Mouse (Mus musculus): Measurements from ENCODE around the gene Plscr5. TPM values are rescaled to one million over a fixed set of nuclear protein-coding genes. Genes with fewer than 3 reads are reported as not detected.
"Not testable (repeated sequence)": the region's sequence is repeated elsewhere in the genome, so short reads cannot be mapped to it uniquely, and the experiment has no call there.

Plscr5 gene
- polyA plus RNA-seq (2016; fragmentation: Nextera tagmentation; extraction: Ambion mirVana): not detected in 2 replicates

DNA sequence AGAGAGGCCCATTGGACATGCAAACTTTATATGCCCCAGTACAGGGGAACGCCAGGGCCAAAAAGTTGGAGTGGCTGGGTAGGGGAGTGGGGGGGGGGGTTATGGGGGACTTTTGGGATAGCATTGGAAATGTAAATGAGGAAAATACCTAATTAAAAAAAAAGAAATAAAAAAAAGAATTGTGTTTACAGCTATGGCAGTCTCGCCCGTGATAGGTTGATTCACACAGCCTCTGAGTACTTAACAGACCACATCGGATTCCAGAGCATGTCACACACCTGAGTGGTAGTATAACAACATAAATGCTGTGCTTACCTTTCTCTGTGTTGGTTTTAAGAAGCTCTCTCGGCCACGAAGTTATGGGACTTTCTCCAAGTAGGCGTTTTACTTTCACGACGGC, at the start of gene Plscr5:
Plscr5 (plus strand) TSS at position 301 of the 400 bp plus-strand sequence.
- ATAC-seq (ENCODE audit: insufficient number of reproducible peaks, low FRiP score); H3K4me3 ChIP-seq: not testable (repeated sequence)
- 62% methylated on average over 9 of the region's 9 CpGs for whole genome bisulfite sequencing

DNA sequence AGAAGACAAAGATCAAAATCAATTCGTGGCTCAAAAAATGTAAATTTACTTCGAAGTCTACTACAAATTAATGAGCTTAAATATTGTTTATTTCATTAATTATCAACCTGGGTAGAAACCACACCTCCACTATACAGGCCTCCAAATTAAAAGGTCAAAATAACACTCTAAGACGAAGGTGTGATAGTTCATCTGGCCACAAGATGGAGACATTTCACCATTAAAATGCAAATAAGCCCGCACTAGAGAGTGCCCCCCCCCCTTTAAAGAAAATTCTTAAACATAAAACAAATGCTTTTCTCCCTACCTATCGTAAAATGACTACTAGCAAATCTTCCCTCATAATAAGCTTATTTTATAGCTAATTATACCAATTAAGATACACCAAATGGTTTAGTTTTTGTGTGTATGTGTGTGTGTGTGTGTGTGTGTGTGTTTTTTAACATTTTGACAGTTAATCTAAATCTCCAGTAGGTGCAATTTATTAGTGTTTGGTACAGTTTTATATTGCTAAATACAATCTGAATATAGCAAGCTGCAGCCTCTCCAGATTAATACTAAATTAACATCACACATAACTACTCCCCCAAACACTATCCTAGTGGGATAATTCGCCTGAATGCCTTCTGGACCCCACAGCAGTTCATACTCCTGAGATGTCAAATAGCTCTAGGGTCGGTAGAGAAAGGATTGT, 45.0 kb upstream of the Plscr5 start:
- H3K9me3 ChIP-seq (replicated peaks): no peaks in the 10 kb centered on the region
- no peaks in the 10 kb centered on the region for H3K27me3 ChIP-seq (replicated peaks)
- ATAC-seq (ENCODE audit: insufficient number of reproducible peaks, low FRiP score): no peak
- no peak overlapping the region for H3K4me2 ChIP-seq
- H3K9ac ChIP-seq: no peak overlapping the region
- H3K4me3 ChIP-seq: no peak overlapping the region
- no peaks in the 10 kb centered on the region for H3K36me3 ChIP-seq
- WGBS: 19% methylated on average over 7 of the region's 7 CpGs
- no peaks in the 10 kb centered on the region for H3K4me1 ChIP-seq (replicated peaks)
- no peak overlapping the region for H3K27ac ChIP-seq (ENCODE audit: poor library complexity, severe bottlenecking)

More for the DNA sequence above, at the start of gene Plscr5:
- not testable (repeated sequence) for H3K36me3 ChIP-seq; H3K9me3 ChIP-seq (replicated peaks); H3K27me3 ChIP-seq (replicated peaks); H3K9ac ChIP-seq; H3K4me1 ChIP-seq (replicated peaks); H3K4me2 ChIP-seq; H3K27ac ChIP-seq (ENCODE audit: poor library complexity, severe bottlenecking)

GRCm38 (mm10) chr9:92162213-92162612, 30.5 kb upstream of the Plscr5 start:
- no peaks in the 10 kb centered on the region for H3K27me3 ChIP-seq (replicated peaks)
- WGBS: 79% methylated on average over 4 of the region's 4 CpGs
- no peak for ATAC-seq (ENCODE audit: insufficient number of reproducible peaks, low FRiP score)

DNA sequence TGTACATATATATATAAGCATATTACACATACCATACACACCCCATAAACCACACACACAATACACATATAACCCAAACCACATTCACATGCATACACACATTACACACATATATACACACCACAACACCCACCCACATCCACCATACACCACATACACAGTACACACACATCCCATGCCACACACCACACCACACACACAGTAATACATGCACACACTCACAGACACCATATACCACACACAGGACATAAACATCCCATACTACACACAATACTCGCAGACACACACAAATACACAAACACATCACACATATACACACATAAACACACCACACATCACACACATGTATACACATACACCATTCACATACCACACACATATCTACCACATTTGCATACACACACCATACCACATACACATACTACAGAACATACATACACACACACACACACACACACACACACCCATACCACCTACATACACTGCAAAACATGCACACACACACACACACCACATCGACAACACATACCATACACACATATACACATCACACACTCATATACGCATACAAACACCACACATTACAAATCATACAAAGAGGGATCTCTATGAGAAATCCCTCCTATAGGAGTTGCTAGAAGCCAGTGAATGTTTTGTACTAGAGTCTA, 19.3 kb upstream of the Plscr5 start:
- no peak for ATAC-seq (ENCODE audit: insufficient number of reproducible peaks, low FRiP score)
- Histone ChIP-seq H3K4me2 (no peak overlapping the region), H3K27ac (ENCODE audit: poor library complexity, severe bottlenecking) (no peak overlapping the region), H3K4me3 (no peak overlapping the region), H3K4me1 (replicated peaks) (no peaks in the 10 kb centered on the region), H3K36me3 (no peaks in the 10 kb centered on the region), H3K27me3 (replicated peaks) (no peaks in the 10 kb centered on the region), H3K9ac (no peak overlapping the region), H3K9me3 (replicated peaks) (no peaks in the 10 kb centered on the region)
- WGBS: 85% methylated on average over 3 of the region's 3 CpGs

More at GRCm38 (mm10) chr9:92162213-92162612, 30.5 kb upstream of the Plscr5 start:
- Histone ChIP-seq H3K4me3 (no peak overlapping the region), H3K27ac (ENCODE audit: poor library complexity, severe bottlenecking) (no peak overlapping the region), H3K36me3 (no peaks in the 10 kb centered on the region), H3K4me1 (replicated peaks) (no peaks in the 10 kb centered on the region), H3K4me2 (no peak overlapping the region), H3K9me3 (replicated peaks) (no peaks in the 10 kb centered on the region), H3K9ac (no peak overlapping the region)

- no peak for ATAC-seq (ENCODE audit: insufficient number of reproducible peaks, low FRiP score)
- Histone ChIP-seq H3K4me2 (no peak overlapping the region), H3K4me1 (replicated peaks) (no peaks in the 10 kb centered on the region), H3K9ac (no peak overlapping the region), H3K9me3 (replicated peaks) (no peaks in the 10 kb centered on the region), H3K36me3 (no peaks in the 10 kb centered on the region), H3K4me3 (no peak overlapping the region), H3K27me3 (replicated peaks) (no peaks in the 10 kb centered on the region), H3K27ac (ENCODE audit: poor library complexity, severe bottlenecking) (no peak overlapping the region)
- WGBS: 57% methylated on average over 15 of the region's 15 CpGs
Measured at GRCm38 (mm10) chr9:92174176-92175075, 18.3 kb upstream of the Plscr5 start.

DNA sequence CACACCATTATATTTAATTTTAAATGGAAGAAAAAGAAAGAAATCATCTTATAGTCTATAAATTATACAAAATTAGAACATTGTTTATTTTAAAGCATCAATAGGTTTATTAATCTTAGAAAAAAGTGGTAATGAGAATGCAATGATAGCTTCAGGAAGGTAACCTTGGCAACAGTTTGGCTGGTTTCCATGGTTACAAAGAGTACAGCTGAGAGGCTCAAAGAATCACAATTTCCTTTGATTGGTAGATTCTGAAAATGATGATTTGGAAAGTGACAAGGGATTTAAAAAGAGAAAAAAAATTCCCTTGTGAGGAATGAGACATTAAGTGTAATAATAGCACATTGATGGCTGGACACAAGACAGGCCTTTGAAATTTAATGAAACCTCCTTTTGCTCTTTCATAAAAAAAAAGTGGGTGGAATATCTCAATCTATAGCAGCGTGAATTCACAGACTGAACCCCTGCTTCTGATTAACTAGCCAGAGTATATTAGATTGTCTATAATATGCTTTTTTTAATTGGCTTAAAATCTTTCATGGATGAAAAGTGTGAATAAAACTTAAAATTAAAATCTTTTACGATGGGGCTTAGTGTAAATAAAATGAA, 13.8 kb upstream of the Plscr5 start:
- Histone ChIP-seq H3K27ac (ENCODE audit: poor library complexity, severe bottlenecking) (no peak overlapping the region), H3K36me3 (no peaks in the 10 kb centered on the region), H3K4me3 (no peak overlapping the region), H3K9ac (no peak overlapping the region), H3K27me3 (replicated peaks) (no peaks in the 10 kb centered on the region), H3K9me3 (replicated peaks) (no peaks in the 10 kb centered on the region), H3K4me2 (no peak overlapping the region), H3K4me1 (replicated peaks) (no peaks in the 10 kb centered on the region)
- no peak for ATAC-seq (ENCODE audit: insufficient number of reproducible peaks, low FRiP score)
- WGBS: 79% methylated on average over 2 of the region's 2 CpGs

- 68% methylated on average over 2 of the region's 2 CpGs for WGBS
Measured at GRCm38 (mm10) chr9:92191295-92191694, 1.4 kb upstream of the Plscr5 start.

DNA sequence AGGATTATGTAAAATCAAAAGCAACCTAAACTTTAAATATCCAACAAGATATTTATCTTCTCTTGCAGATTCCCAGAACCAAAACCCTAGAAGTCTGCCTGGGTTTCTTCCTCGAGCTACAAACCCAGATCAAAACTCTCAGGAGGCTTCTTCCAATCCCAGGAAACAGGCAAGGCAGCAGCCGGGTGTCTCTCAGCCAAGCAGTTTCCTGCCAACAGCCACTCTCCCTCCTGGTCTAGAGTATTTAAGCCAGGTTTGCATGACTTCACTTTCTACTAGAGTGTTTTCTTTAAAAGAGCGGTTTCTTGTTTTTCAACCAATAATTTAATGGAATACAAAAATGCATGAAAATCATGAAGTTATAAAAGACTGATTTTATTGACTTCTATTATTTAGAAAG, 5.7 kb downstream of the Plscr5 start:
- Histone ChIP-seq H3K27me3 (replicated peaks) (no peaks in the 10 kb centered on the region), H3K4me3 (no peak overlapping the region), H3K9me3 (replicated peaks) (no peaks in the 10 kb centered on the region), H3K36me3 (no peaks in the 10 kb centered on the region), H3K9ac (no peak overlapping the region), H3K4me2 (no peak overlapping the region), H3K27ac (ENCODE audit: poor library complexity, severe bottlenecking) (no peak overlapping the region), H3K4me1 (replicated peaks) (no peaks in the 10 kb centered on the region)
- ATAC-seq (ENCODE audit: insufficient number of reproducible peaks, low FRiP score): no peak
- 51% methylated on average over 3 of the region's 3 CpGs for WGBS

More at GRCm38 (mm10) chr9:92191295-92191694, 1.4 kb upstream of the Plscr5 start:
- H3K4me1 ChIP-seq (replicated peaks): no peaks in the 10 kb centered on the region
- no peak overlapping the region for H3K4me2 ChIP-seq
- no peaks in the 10 kb centered on the region for H3K9me3 ChIP-seq (replicated peaks)
- ATAC-seq (ENCODE audit: insufficient number of reproducible peaks, low FRiP score): no peak
- no peaks in the 10 kb centered on the region for H3K27me3 ChIP-seq (replicated peaks)
- no peaks in the 10 kb centered on the region for H3K36me3 ChIP-seq
- H3K27ac ChIP-seq (ENCODE audit: poor library complexity, severe bottlenecking): no peak overlapping the region
- H3K4me3 ChIP-seq: no peak overlapping the region
- no peak overlapping the region for H3K9ac ChIP-seq

GRCm38 (mm10) chr9:92199564-92199963, 6.8 kb downstream of the Plscr5 start:
- no peaks in the 10 kb centered on the region for H3K9me3 ChIP-seq (replicated peaks)
- H3K27ac ChIP-seq (ENCODE audit: poor library complexity, severe bottlenecking): no peak overlapping the region
- no peak overlapping the region for H3K4me3 ChIP-seq
- no peaks in the 10 kb centered on the region for H3K27me3 ChIP-seq (replicated peaks)
- H3K4me1 ChIP-seq (replicated peaks): no peaks in the 10 kb centered on the region
- WGBS: 81% methylated on average over 5 of the region's 5 CpGs
- no peak for ATAC-seq (ENCODE audit: insufficient number of reproducible peaks, low FRiP score)
- H3K4me2 ChIP-seq: no peak overlapping the region
- H3K9ac ChIP-seq: no peak overlapping the region
- no peaks in the 10 kb centered on the region for H3K36me3 ChIP-seq

DNA sequence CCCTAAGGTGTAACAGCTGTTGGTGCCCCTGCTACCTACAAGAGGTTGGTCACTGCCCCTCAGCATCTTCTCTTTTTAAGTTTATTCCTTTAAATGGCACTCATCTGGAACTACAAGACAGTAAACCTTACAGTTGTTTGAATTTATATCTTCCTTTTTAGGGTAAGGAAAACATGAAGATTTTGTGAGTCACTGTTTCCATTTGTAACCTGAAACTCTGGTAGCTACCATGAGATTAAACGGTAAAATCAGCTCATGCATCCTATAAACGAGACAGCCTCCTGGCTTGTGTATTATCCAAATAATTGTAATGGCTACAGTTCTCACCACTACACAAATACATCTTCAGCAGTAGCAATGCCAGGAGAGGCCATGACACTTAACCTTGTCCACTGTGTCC, 11.7 kb downstream of the Plscr5 start:
- no peak overlapping the region for H3K27ac ChIP-seq (ENCODE audit: poor library complexity, severe bottlenecking)
- no peak for ATAC-seq (ENCODE audit: insufficient number of reproducible peaks, low FRiP score)
- H3K4me3 ChIP-seq: no peak overlapping the region
- no peaks in the 10 kb centered on the region for H3K9me3 ChIP-seq (replicated peaks)
- no peaks in the 10 kb centered on the region for H3K36me3 ChIP-seq
- no peak overlapping the region for H3K4me2 ChIP-seq
- WGBS: 49% methylated on average over 2 of the region's 2 CpGs
- H3K27me3 ChIP-seq (replicated peaks): no peaks in the 10 kb centered on the region
- no peak overlapping the region for H3K9ac ChIP-seq
- no peaks in the 10 kb centered on the region for H3K4me1 ChIP-seq (replicated peaks)

DNA sequence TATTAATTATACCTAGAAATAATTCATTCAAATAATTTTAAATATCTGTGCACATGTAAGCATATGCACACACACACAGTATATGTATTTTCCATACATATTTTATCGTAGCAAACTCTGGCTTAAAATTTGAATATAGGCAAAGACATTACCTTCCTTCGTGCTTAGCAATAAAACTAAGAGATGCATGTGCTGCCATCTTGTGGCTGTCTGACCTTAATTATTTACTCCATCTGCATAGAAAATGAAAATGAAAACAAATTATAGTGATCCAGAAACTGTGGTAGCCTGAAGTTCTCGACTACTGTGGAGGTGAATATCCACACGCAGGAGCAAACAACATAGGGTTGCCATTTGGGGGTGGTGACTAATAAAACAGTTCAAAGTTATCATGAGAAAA, 14.6 kb downstream of the Plscr5 start:
- H3K27ac ChIP-seq (ENCODE audit: poor library complexity, severe bottlenecking): no peak overlapping the region
- H3K9ac ChIP-seq: no peak overlapping the region
- H3K27me3 ChIP-seq (replicated peaks): no peaks in the 10 kb centered on the region
- no peak overlapping the region for H3K4me3 ChIP-seq
- H3K4me2 ChIP-seq: no peak overlapping the region
- 52% methylated on average over 4 of the region's 4 CpGs for WGBS
- H3K36me3 ChIP-seq: no peaks in the 10 kb centered on the region
- no peaks in the 10 kb centered on the region for H3K4me1 ChIP-seq (replicated peaks)
- H3K9me3 ChIP-seq (replicated peaks): no peaks in the 10 kb centered on the region
- no peak for ATAC-seq (ENCODE audit: insufficient number of reproducible peaks, low FRiP score)
